Mouse (Mus musculus): Measurements from ENCODE around the gene Hoxa2.

Gene Hoxa2

DNA sequence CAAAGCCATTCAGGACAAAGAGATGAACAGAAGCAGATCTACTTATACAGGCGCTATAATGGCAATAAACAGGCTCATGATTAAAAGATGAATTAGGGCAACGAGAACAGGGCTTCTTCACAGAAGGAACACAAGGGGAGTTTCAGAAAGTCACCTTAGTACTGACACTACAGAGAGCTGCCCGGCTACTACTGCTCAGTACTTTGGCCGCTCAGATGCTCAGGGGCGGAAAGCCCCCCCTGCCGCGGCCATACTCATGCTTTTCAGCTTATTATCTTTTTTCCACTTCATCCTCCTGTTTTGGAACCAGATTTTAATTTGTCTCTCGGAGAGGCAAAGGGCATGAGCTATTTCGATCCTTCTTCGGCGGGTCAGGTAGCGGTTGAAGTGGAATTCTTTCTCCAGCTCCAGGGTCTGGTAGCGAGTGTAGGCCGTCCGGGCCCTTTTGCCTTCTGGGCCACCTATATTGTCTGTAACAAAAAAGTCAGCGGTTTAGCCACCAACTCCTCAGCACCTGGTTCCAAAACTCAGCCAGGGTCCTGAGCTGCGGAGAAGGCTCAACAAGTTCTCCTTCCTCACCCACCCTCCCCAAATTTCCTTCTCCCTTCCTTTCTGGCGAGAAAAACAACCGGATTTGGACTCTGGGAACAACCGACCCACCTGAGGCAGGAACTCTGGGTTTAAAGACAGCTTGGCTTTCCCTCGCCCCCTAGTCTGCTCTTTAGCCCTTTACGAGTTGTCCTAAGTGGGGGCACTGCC lies 37.9 kb upstream of the Hoxa2 start:
- DNase-seq (ENCODE audit: low spot score in 2 of 2) = no peak

DNA sequence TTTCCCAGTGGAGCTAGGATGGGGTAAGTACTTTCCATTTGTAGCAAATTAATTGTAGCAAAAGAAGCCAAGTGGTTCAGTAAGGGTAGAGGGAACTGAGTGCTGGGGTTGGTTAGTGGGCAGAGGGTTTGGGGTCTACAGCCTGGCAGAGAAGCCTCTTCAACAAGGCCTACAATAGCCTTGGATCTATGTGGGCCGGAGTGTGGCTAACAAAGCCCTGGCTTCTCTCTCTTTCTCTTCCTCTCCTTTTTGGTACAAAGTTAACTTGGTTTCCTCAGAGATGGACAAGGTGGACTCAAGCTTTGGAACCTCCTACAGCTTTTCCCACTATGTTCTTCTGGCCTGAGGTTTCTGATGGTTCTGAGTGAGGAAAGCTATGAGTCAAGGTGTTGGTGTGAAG lies 36.6 kb upstream of the Hoxa2 start:
- no peak for DNase-seq (ENCODE audit: low spot score in 2 of 2)

- DNase-seq (ENCODE audit: low spot score in 2 of 2) = no peak
These were observed 36.2 kb upstream of the Hoxa2 start for GRCm38 (mm10) chr6:52200751-52201250.

GRCm38 (mm10) chr6:52200073-52200750 lies 35.6 kb upstream of the Hoxa2 start:
- DNase-seq (ENCODE audit: low spot score in 2 of 2) = no peak

GRCm38 (mm10) chr6:52197271-52197670 lies 32.6 kb upstream of the Hoxa2 start:
- no peak for DNase-seq (ENCODE audit: low spot score in 2 of 2)

- DNase-seq (ENCODE audit: low spot score in 2 of 2) = no peak
These were observed 32.2 kb upstream of the Hoxa2 start for GRCm38 (mm10) chr6:52196811-52197210.

GRCm38 (mm10) chr6:52194690-52195089 lies 30.1 kb upstream of the Hoxa2 start:
- no peak for DNase-seq (ENCODE audit: low spot score in 2 of 2)

GRCm38 (mm10) chr6:52191860-52192550 lies 27.4 kb upstream of the Hoxa2 start:
- DNase-seq (ENCODE audit: low spot score in 2 of 2) = peak; percentile 73 to 86

GRCm38 (mm10) chr6:52190906-52191810 lies 26.5 kb upstream of the Hoxa2 start, which contains the start of gene Hoxa4:
Hoxa4 (minus strand) TSS chr6:52191753.
- DNase-seq (ENCODE audit: low spot score in 2 of 2) = no peak

GRCm38 (mm10) chr6:52190410-52190809 lies 25.8 kb upstream of the Hoxa2 start:
- DNase-seq (ENCODE audit: low spot score in 2 of 2) = no peak

- no peak for DNase-seq (ENCODE audit: low spot score in 2 of 2)
These were observed 25.3 kb upstream of the Hoxa2 start for GRCm38 (mm10) chr6:52189909-52190308.

DNA sequence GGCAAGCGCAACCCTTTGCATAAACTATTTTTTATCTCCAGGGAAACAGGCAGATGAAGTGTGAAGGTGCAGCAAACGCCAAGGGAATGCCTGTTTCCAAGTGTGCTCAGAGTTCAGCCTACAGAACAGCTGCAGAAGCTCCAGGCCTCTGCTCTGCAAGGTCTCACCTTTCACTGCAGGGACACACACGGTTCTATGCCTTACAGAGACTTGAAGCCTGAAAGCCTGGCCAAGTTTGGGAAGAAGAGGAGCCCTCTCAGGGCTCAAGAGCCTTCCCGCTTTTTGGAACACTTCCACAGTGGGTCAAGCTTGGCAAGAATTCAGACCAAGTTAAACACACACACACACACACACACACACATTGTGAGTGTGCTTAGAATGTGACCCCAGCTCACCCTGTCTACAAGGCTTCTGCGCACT lies 24.6 kb upstream of the Hoxa2 start:
- no peak for DNase-seq (ENCODE audit: low spot score in 2 of 2)

DNA sequence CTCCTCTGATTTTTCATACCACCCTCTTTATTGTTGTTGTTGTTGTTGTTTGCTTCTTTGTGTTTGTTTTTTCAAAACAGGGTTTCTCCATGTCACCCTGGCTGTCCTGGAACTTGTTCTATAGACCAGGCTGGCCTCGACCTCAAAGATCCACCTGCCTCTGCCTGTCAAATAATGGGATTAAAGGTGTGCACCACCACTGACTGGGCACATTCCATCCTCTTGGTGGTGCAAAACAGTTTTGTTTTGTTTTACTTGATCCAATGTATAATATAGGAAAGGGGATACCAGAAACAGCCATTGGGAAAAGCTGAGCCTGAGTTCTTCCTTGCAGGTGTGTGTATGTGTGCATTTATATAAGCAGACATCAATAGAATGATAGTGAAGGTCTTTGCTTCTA lies 21.9 kb upstream of the Hoxa2 start:
- DNase-seq (ENCODE audit: low spot score in 2 of 2) = no peak

DNA sequence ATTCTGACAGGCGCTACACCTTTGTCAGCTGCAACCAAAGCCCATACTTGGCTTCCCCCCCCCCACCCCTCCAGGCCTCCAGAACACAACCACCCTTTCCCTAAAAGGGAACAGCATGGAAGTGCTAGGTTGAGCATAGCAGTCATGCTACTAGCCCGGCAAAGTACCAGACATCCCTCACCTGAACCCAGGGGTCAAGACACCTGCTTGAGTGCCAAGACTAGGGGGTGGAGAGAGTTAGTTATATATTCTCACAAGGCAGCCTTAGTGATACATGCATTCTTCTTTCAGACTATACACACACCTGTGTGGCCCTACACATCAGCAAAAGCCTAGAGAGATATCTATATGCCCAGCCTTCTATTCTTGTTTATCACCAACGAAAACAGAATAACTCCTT lies 21.2 kb upstream of the Hoxa2 start:
- no peak for DNase-seq (ENCODE audit: low spot score in 2 of 2)

GRCm38 (mm10) chr6:52185222-52185621 lies 20.6 kb upstream of the Hoxa2 start:
- no peak for DNase-seq (ENCODE audit: low spot score in 2 of 2)

DNA sequence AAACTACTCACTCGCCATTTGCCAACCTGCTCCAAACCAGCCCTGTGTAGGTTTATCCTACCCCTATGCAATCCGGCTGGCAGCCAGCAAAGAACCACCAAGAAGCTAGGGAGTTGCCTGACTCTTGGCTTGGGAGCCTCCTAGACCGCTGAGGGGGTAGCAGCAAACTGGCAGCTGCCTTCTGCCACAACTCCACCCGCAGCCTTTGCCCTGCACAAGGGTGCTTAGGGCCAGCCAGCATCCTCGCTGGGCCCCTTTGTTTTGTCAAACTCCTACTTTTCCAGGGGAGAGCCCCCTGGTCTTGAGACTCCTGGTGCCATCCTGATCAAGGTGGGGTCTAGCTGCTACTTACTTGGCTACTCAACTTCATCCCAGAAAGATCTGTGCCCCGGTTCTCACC lies 20.0 kb upstream of the Hoxa2 start:
- no peak for DNase-seq (ENCODE audit: low spot score in 2 of 2)

DNA sequence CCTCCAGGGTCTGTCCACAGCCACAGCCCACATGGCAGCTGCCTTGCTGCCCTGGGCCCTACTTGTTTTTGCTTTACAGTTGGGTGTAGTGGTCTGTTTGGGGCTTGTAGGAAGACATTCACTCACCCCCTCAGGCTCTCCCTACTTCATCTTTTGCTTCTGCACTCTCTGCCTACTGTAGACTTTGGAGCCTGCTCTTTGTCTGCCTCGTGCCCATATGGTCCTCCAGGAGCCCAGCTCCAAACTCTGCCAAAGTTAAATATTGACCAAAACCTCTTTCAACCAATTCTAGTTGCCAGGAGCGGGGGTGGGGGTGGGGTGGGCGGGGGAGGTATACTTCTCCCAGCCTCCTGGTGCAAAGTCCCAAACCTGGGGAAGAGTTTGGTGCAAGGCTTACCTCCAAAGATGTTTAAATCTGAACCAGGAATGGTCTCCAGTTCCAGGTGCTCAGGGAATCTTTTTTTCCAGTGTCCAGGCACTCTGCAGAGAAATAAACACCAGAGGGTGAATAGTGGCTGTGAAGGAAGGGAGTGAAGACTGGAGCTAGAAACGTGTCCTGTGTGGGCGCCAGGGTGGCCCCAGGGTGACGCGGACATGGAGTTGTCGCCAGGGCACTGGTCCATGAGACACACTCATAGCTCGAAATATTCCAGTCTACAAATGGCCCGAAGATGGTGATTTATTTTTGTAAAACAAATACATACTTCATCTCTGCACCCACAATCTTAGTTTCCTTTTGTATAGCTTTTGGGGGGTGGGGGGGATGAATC lies 18.9 kb upstream of the Hoxa2 start:
- no peak for DNase-seq (ENCODE audit: low spot score in 2 of 2)

DNA sequence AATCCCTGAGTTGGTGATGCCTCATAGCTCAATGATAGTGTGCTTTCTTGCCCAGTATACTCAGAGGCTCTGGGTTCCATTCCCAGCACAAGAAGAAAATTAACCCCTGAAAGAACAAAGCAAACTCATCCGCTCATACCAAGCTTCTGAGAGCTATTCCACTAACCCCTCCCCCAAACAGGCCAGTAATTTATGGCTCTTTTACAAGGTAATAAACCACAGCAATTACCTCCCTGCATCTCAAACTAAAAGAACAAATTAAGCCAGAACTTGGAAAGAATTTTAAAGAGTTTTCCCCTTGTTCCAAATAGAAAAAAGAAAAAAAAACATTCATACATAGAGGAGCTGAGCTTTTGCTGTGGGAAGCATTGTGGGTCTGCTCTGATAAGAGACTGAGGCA lies 18.2 kb upstream of the Hoxa2 start:
- no peak for DNase-seq (ENCODE audit: low spot score in 2 of 2)

DNA sequence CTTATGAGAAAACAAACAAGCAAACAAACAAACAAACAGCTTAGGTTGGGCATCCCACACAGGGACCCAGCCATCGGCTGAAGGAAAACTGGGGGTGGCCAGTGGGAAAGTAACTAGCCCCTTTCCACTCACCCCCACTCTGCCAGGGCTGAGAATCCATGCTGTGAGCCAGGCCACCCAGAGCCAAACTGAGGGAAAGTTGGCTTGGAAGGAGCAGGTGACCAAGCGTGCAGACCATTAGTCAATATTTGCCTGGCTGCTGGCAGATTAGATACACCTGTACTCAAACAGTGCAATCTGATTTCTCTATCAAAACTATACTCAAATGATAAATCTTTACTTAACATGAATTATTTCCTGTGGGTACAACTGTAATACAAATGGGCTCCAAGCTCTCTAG lies 17.4 kb upstream of the Hoxa2 start:
- no peak for DNase-seq (ENCODE audit: low spot score in 2 of 2)

GRCm38 (mm10) chr6:52180726-52181125 lies 16.1 kb upstream of the Hoxa2 start:
- no peak for DNase-seq (ENCODE audit: low spot score in 2 of 2)

DNA sequence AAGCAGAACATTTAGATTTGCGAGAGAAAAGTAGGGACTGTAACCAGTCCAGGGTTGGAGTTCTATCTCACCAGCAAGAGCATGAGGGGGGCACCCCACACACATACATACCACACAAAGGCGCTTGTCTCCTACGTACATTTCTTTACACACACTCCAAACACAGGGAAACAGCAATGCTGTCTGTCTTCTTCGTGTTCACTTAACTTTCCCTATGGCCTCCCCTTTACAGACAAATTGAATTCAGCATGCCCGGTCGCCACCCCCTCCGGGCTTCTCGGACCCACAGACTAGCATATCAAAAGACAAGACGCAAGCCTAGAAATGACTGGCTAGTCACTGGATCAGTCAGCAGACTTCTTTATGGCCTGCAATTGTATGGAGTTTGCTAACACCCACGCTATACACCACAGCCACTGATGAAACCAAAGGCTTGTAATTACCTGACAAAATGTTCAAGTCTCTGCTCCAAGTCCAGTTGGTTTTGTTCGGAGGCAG lies 15.6 kb upstream of the Hoxa2 start:
- no peak for DNase-seq (ENCODE audit: low spot score in 2 of 2)
